Comparison of ENCODE assay signal across 20 mouse cellular contexts in genomic region chr7:79880033-79880432, GRCm38 (mm10). TPM values are rescaled to one million over a fixed set of nuclear protein-coding genes. Genes with fewer than 3 reads are reported as not detected.
DNase-seq lines count a peak whose midpoint lies in the region; ATAC-seq and TF ChIP-seq lines count a peak whose summit lies in the region.
"Had no signal": no experiment of that assay in that cellular context is flagged by ENCODE, and none has a peak within 500 bp of the region (broad histone marks: within the 10 kb centered on the region; RNA-seq: fewer than 3 reads in every experiment).

No protein-coding gene starts in this region.

- H3K9me3 ChIP-seq in limb, embryonic 15.5 days, result no peaks in the 10 kb centered on the region
- H3K9me3 ChIP-seq in limb, embryonic 10.5 days (replicated peaks), result no peaks in the 10 kb centered on the region
- H3K9me3 ChIP-seq: heart, embryonic 13.5 days; hindbrain, embryonic 12.5 days had no signal

- 80% methylated on average over 6 of the region's 6 CpGs for WGBS in limb, embryonic 15.5 days
- WGBS in limb, embryonic 10.5 days, result 86% methylated on average over 6 of the region's 6 CpGs

- H3K9ac ChIP-seq in limb, embryonic 15.5 days, result no peak overlapping the region
- H3K9ac ChIP-seq: heart, embryonic 13.5 days; hindbrain, embryonic 12.5 days had no signal

- intact Hi-C loops in gastrocnemius, adult 2 months (cut with DNase I), result no loop called here
- intact Hi-C loops in gastrocnemius, postnatal 14 days (cut with DNase I; ENCODE audit: low total_unique reads), result no loop called here
- intact Hi-C loops in heart, postnatal 25 days (cut with DNase I), result no loop called here

- no peak overlapping the region for H3ac ChIP-seq in myocyte (ENCODE audit: control insufficient read depth, insufficient read length)

- DNase-seq in gastrocnemius, adult 2 months, result no peak
- no peak for DNase-seq in gastrocnemius, postnatal 14 days
- DNase-seq in limb, embryonic 10.5 days (ENCODE audit: low spot score), result no peak
- DNase-seq in heart, postnatal 25 days (ENCODE audit: low spot score), result no peak
- no peak for DNase-seq in thymus, adult 18-20 months
- DNase-seq: adrenal gland, postnatal 10 days; cerebellum, adult 11 months; cerebellum, adult 9-10 months; cerebellum, postnatal 25 days; gastrocnemius, postnatal 25 days; heart, postnatal 4 days had no signal

- peak overlapping the region; percentile 70; the same call in 1 of the 2 replicates for H3K27ac ChIP-seq in gastrocnemius, adult 2 months
- H3K27ac ChIP-seq in limb, embryonic 15.5 days, result 0 out of 2 replicates have a peak overlapping the region, but pooled peaks have one; percentile 71
- no peak overlapping the region for H3K27ac ChIP-seq in limb, embryonic 10.5 days
- peak overlapping the region; percentile 80 for H3K27ac ChIP-seq in embryonic fibroblast, embryonic 13.5 days (ENCODE audit: insufficient read depth, low read length)
- H3K27ac ChIP-seq: heart, embryonic 13.5 days; hindbrain, embryonic 12.5 days had no signal

- H3K4me1 ChIP-seq in limb, embryonic 15.5 days, result peaks cover 16% of the 10 kb centered on the region
- no peaks in the 10 kb centered on the region for H3K4me1 ChIP-seq in limb, embryonic 10.5 days
- H3K4me1 ChIP-seq in embryonic fibroblast, embryonic 13.5 days (ENCODE audit: control insufficient read depth, insufficient read depth, low read length), result peaks cover 15% of the 10 kb centered on the region; the same call in 1 of the 2 replicates
- H3K4me1 ChIP-seq: hindbrain, embryonic 12.5 days had no signal

- H3K79me2 ChIP-seq in myocyte (ENCODE audit: control insufficient read depth, insufficient read depth), result no peaks in the 10 kb centered on the region

- no peak for TF ChIP-seq POLR2A in embryonic fibroblast, embryonic 13.5 days (IDR thresholded peaks at IDR 0.05; ENCODE audit: low read depth, low read length)
- no peak for TF ChIP-seq POLR2A in myocyte (IDR thresholded peaks at IDR 0.05; ENCODE audit: insufficient read length, low read depth)

- peaks cover 36% of the 10 kb centered on the region for H3K36me3 ChIP-seq in limb, embryonic 15.5 days
- H3K36me3 ChIP-seq in limb, embryonic 10.5 days, result peaks cover 56% of the 10 kb centered on the region
- H3K36me3 ChIP-seq in myocyte (ENCODE audit: control insufficient read depth, insufficient read depth), result peaks cover 10% of the 10 kb centered on the region

- H3K27me3 ChIP-seq in limb, embryonic 15.5 days, result no peaks in the 10 kb centered on the region
- H3K27me3 ChIP-seq in limb, embryonic 10.5 days (ENCODE audit: low read depth, poor library complexity, severe bottlenecking), result no peaks in the 10 kb centered on the region
- H3K27me3 ChIP-seq in myocyte (ENCODE audit: control insufficient read depth, insufficient read depth, insufficient read length), result no peaks in the 10 kb centered on the region
- H3K27me3 ChIP-seq: heart, embryonic 13.5 days; hindbrain, embryonic 12.5 days had no signal

- ATAC-seq in limb, embryonic 15.5 days (ENCODE audit: insufficient number of reproducible peaks, low FRiP score, low TSS enrichment, low read depth), result no peak
- ATAC-seq: forebrain, embryonic 16.5 days; hindbrain, embryonic 16.5 days had no signal

- no peak overlapping the region for H3K4me3 ChIP-seq in gastrocnemius, adult 2 months
- H3K4me3 ChIP-seq in limb, embryonic 15.5 days, result no peak overlapping the region
- H3K4me3 ChIP-seq in limb, embryonic 10.5 days, result no peak overlapping the region
- no peak overlapping the region for H3K4me3 ChIP-seq in embryonic fibroblast, embryonic 13.5 days (ENCODE audit: insufficient read depth, low read length)
- H3K4me3 ChIP-seq in myocyte, result no peak overlapping the region
- H3K4me3 ChIP-seq: heart, embryonic 13.5 days; hindbrain, embryonic 12.5 days had no signal

- H3K4me2 ChIP-seq in limb, embryonic 15.5 days, result no peak overlapping the region
- peak overlapping the region; percentile 67 for H3K4me2 ChIP-seq in myocyte (ENCODE audit: low read depth)
- H3K4me2 ChIP-seq: heart, embryonic 13.5 days; hindbrain, embryonic 12.5 days had no signal

- TF ChIP-seq CTCF in gastrocnemius, adult 2 months (IDR thresholded peaks at IDR 0.05), result no peak
- TF ChIP-seq CTCF in embryonic fibroblast, embryonic 13.5 days (IDR thresholded peaks at IDR 0.05; ENCODE audit: borderline replicate concordance, insufficient read depth, low read length), result no peak

TF ChIP-seq in myocyte, 11 proteins besides CTCF, POLR2A, EP300 and RAD21:
- TF ChIP-seq MYOD1 (IDR thresholded peaks at IDR 0.05; ENCODE audit: control insufficient read depth in 1 of 3, insufficient read length in 2 of 3, low read depth in 2 of 3) (peak in 2 of 3 experiments; percentile 34 to 92), MYOG (IDR thresholded peaks at IDR 0.05; ENCODE audit: control insufficient read depth in 1 of 3, insufficient read depth in 1 of 3, insufficient read length in 2 of 3, low read depth in 2 of 3) (peak in 2 of 3 experiments; percentile 18 to 62), REST (IDR thresholded peaks at IDR 0.05; ENCODE audit: insufficient read depth, insufficient read length) (no peak), TCF3 (IDR thresholded peaks at IDR 0.05; ENCODE audit: insufficient read length, low read depth) (no peak), POLR2AphosphoS2 (IDR thresholded peaks at IDR 0.05; ENCODE audit: insufficient read length, low read depth) (no peak)
TF ChIP-seq in myocyte: peak in this region for 2.

RNA-seq across cellular contexts. Expression of gene Anpep, which starts 19.2 kb away (rescaled TPM):
- total RNA-seq in gastrocnemius, adult 2 months (2021), result 1 to 10 TPM; 4.1 to 7.2 TPM
- total RNA-seq in gastrocnemius, postnatal 14 days (2021), result 10 to 100 TPM in 1 of 2 experiments, 1 to 10 TPM in 1; 9.8 to 14.8 TPM
- polyA plus RNA-seq in limb, embryonic 15.5 days (2015; fragmentation: Nextera tagmentation; extraction: Ambion mirVana), result 21.6 and 25.9 TPM in 2 replicates
- polyA plus RNA-seq in limb, embryonic 10.5 days (2016; fragmentation: Nextera tagmentation; extraction: Ambion mirVana), result 8.1 and 9.7 TPM in 2 replicates
- polyA plus RNA-seq in embryonic fibroblast, embryonic 13.5 days (2011; ENCODE audit: insufficient read length, low read depth, missing spikeins), result 38.2 and 41.0 TPM in 2 replicates
- polyA plus RNA-seq in myocyte (2012; fragmentation: generic; extraction: Trizol), result 12.1 TPM
- total RNA-seq in heart, postnatal 25 days (2021), result 10 to 100 TPM; 13.7 to 17.4 TPM
- total RNA-seq: granulocyte monocyte progenitor cell, adult 5-6 weeks had no signal

RNA-seq across cellular contexts. Expression of gene Ap3s2, which starts 40.4 kb away (rescaled TPM):
- total RNA-seq in gastrocnemius, adult 2 months (2021), result 10 to 100 TPM; 17.1 to 19.0 TPM
- total RNA-seq in gastrocnemius, postnatal 14 days (2021), result 10 to 100 TPM; 18.3 to 20.0 TPM
- 25.6 and 25.7 TPM in 2 replicates for polyA plus RNA-seq in limb, embryonic 15.5 days (2015; fragmentation: Nextera tagmentation; extraction: Ambion mirVana)
- 41.7 and 44.4 TPM in 2 replicates for polyA plus RNA-seq in limb, embryonic 10.5 days (2016; fragmentation: Nextera tagmentation; extraction: Ambion mirVana)
- polyA plus RNA-seq in embryonic fibroblast, embryonic 13.5 days (2011; ENCODE audit: insufficient read length, low read depth, missing spikeins), result 26.4 and 31.6 TPM in 2 replicates
- 15.1 TPM for polyA plus RNA-seq in myocyte (2012; fragmentation: generic; extraction: Trizol)
- total RNA-seq in heart, postnatal 25 days (2021), result 10 to 100 TPM; 19.2 to 21.5 TPM

RNA-seq across cellular contexts. Expression of gene Arpin, which starts 55.1 kb away (rescaled TPM):
- 1 to 10 TPM; 2.7 to 3.3 TPM for total RNA-seq in gastrocnemius, adult 2 months (2021)
- 1 to 10 TPM; 4.9 to 6.1 TPM for total RNA-seq in gastrocnemius, postnatal 14 days (2021)
- 26.3 and 28.3 TPM in 2 replicates for polyA plus RNA-seq in limb, embryonic 15.5 days (2015; fragmentation: Nextera tagmentation; extraction: Ambion mirVana)
- 14.3 and 16.1 TPM in 2 replicates for polyA plus RNA-seq in limb, embryonic 10.5 days (2016; fragmentation: Nextera tagmentation; extraction: Ambion mirVana)
- polyA plus RNA-seq in embryonic fibroblast, embryonic 13.5 days (2011; ENCODE audit: insufficient read length, low read depth, missing spikeins), result 31.1 and 43.8 TPM in 2 replicates
- polyA plus RNA-seq in myocyte (2012; fragmentation: generic; extraction: Trizol), result 15.1 TPM
- 10 to 100 TPM; 11.4 to 11.7 TPM for total RNA-seq in heart, postnatal 25 days (2021)
- total RNA-seq: MEL had no signal
